Mouse (Mus musculus): ENCODE measurements around the gene Adipor2. TPM values are rescaled to one million over a fixed set of nuclear protein-coding genes. Genes with fewer than 3 reads are reported as not detected.

Adipor2 gene
- 4.9 TPM for polyA plus RNA-seq (2017; shearing (Covaris generic))

DNA sequence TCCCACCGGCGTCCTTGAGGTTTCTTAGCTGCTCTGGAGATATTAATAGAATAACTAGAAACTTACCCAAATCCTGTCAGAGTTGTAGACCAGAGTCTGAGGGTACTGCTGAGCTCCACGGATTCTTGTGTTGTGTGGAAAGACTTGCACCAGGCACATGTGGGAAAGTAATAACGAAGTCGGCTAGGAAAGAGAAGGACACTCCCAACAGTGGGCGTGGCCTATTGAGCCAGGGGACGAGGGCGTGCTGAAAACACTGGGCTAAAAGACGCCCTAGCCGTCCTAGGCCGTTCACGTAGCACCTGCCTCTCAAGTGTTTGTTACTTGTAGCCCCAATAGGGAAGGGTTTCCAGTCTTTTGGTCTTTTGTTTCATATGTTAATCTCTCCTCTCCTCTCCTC, at the start of gene Adipor2:
Gene Adipor2, minus strand, starts transcription at position 351 of the 400 bp plus-strand sequence.

DNA sequence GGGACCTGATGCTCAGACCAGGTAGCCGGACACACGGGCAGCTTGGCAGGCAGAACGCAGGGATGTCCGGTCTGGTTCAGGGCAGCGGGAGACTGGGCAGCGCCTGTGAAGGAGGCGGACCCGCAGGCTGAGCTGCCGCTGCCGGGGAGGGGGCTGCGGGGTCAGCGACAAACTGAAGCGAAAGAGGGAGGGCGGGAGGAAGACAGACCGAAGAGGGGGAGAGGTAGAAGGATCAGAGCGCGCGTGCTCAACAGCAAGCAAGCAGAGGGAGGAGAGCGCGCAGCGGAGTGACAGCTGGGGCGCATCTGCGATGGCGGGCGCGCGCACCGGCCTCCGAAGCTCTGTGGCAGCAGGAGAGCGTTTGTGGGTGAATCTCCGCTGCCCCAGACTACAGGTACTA, 87.0 kb downstream of the Adipor2 start, which contains the start of gene Lrtm2:
Gene Lrtm2, minus strand, starts transcription at position 261 of the 400 bp plus-strand sequence.

Other genes with a start within 250 kb of the Adipor2 start
- 18.3 TPM for gene Dcp1b, start 242.5 kb downstream of the Adipor2 start, polyA plus RNA-seq (2017; shearing (Covaris generic))
- 0.93 TPM for gene Cacna1c, start 221.3 kb downstream of the Adipor2 start, polyA plus RNA-seq (2017; shearing (Covaris generic))
- gene Cacna2d4, start 181.2 kb downstream of the Adipor2 start, polyA plus RNA-seq (2017; shearing (Covaris generic)) = 13.6 TPM
- 0.30 TPM for gene Lrtm2, start 86.9 kb downstream of the Adipor2 start, polyA plus RNA-seq (2017; shearing (Covaris generic))
- gene Fbxl14, start 62.0 kb upstream of the Adipor2 start, polyA plus RNA-seq (2017; shearing (Covaris generic)) = 11.5 TPM
- not detected for gene Wnt5b, start 126.6 kb upstream of the Adipor2 start, polyA plus RNA-seq (2017; shearing (Covaris generic))

Measured in inflammation-experienced regulatory T-cells, adult 16 weeks (primary cell).